Mouse (Mus musculus) hindbrain, embryonic 16.5 days (tissue): ENCODE data around the gene 1700016H13Rik. TPM values are rescaled to one million over a fixed set of nuclear protein-coding genes. Genes with fewer than 3 reads are reported as not detected.
A peak's percentile ranks its signal among the peaks of the same experiment; 100 is the strongest.

Experiments
- ATAC-seq: fragments of 200-750 bp; cut with Nextera tagmentation; 2 replicates; pipeline ENCODE4 v1.8.0; 2017; ENCODE audit warnings: moderate TSS enrichment, moderate library complexity
- H3K27ac ChIP-seq: fragments of 300-500 bp; sonication (generic); 2 replicates; pipeline ENCODE4 v1.5.1; 2014; ENCODE audit warnings: low read depth, mild to moderate bottlenecking, control low read depth, low read length, moderate library complexity
- H3K27me3 ChIP-seq: fragments of 300-500 bp; sonication (generic); replicated peaks from 2 replicates; pipeline ENCODE4 v1.6.1; 2014; ENCODE audit warnings: low read length; ENCODE audit not compliant: control insufficient read depth, insufficient read depth
- H3K36me3 ChIP-seq: fragments of 300-500 bp; sonication (generic); 2 replicates; pipeline ENCODE4 v1.6.1; 2014; ENCODE audit warnings: mild to moderate bottlenecking, low read length, moderate library complexity, mixed read lengths; ENCODE audit not compliant: control insufficient read depth, insufficient read depth
- H3K4me1 ChIP-seq: fragments of 300-500 bp; sonication (generic); 2 replicates; pipeline ENCODE4 v1.6.1; 2014; ENCODE audit warnings: low read depth, low read length; ENCODE audit not compliant: control insufficient read depth, insufficient read depth
- H3K4me2 ChIP-seq: fragments of 300-500 bp; sonication (generic); 2 replicates; pipeline ENCODE4 v1.6.1; 2014; ENCODE audit warnings: mild to moderate bottlenecking, low read length, control low read depth, moderate library complexity
- H3K4me3 ChIP-seq: fragments of 300-500 bp; sonication (generic); 2 replicates; pipeline ENCODE4 v1.5.1; 2014; ENCODE audit warnings: mild to moderate bottlenecking, low read length, control low read depth, moderate library complexity
- H3K9ac ChIP-seq: fragments of 300-500 bp; sonication (generic); 2 replicates; pipeline ENCODE4 v1.6.1; 2014; ENCODE audit warnings: low read depth, mild to moderate bottlenecking, control low read depth, low read length, moderate library complexity
- H3K9me3 ChIP-seq: fragments of 300-500 bp; sonication (generic); 2 replicates; pipeline ENCODE4 v1.6.1; 2014; ENCODE audit warnings: mild to moderate bottlenecking, low read length, moderate library complexity; ENCODE audit not compliant: control insufficient read depth
- WGBS: fragments of 180-500 bp; shearing (Covaris S2); extraction: QIAGEN DNeasy Blood & Tissue Kit; methylation state at CpG from one replicate; pipeline ENCODE4 v1.1.7; 2014; 5-methylcytosine and 5-hydroxymethylcytosine counted together
- polyA plus RNA-seq: library from polyadenylated mRNA; unstranded; fragments of >200 nt; fragmentation: Nextera tagmentation; extraction: Ambion mirVana; gene quantifications from 2 replicates; pipeline ENCODE4 v1.2.1, GENCODE M21; 2015

1700016H13Rik gene
- polyA plus RNA-seq, 1 experiment from 2014 or later: 0.28 TPM

DNA sequence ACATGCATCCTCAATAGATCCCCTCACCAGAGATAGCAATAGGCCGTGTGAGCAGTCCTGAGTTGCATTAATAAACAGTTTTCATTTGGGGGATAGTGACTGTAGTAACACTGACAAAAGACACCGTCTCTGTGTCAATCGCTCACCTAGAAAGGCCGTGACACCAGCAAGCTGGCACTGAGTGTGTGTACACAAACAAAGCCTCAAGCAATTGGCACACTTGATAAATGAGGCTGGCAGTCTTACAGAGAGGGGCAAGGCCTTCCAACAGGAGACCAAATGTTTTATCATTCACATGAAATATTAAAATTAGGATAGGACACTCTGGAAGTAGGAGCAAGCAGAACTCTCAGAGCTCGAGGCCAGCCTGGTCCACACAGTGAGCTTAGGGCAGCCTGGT lies 33.5 kb downstream of the 1700016H13Rik start:
- H3K9me3 ChIP-seq: no peaks in the 10 kb centered on the region
- no peak overlapping the region for H3K4me2 ChIP-seq
- H3K36me3 ChIP-seq: no peaks in the 10 kb centered on the region
- H3K4me1 ChIP-seq: no peaks in the 10 kb centered on the region
- no peaks in the 10 kb centered on the region for H3K27me3 ChIP-seq
- no peak overlapping the region for H3K9ac ChIP-seq
- no peak for ATAC-seq
- H3K27ac ChIP-seq: no peak overlapping the region
- no peak overlapping the region for H3K4me3 ChIP-seq
- WGBS: 63% methylated on average over 5 of the region's 5 CpGs

DNA sequence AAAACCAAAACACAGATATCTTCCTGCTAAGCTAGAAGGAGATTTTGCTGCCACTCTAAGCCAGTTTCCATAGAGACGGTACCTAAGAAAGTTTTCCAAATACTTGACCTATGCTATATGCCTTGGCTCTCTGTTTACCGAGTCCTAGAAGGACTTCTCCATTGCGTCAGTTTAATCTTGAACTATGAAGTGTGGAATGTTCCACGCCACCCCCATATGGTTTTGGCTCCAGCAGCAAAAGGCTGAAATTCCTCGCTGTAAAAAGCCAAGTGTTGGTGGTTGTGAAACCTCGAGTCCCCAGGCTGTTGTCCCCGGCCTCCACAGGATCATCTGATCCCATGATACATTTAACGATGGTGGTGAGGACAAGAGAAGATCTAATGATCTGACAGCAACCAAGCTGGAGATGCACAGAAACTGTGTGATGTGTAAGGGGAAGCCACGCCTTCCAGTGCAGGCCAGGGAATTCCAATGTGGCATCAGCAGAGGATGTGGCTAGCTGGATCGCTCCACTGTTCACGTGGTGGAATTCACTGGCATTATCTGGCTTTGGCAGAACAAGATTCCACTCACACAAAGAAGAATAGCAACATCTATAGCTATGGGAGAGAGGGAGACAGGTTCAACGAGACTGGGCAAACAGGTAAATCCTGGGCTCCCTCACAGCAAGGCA lies 35.4 kb downstream of the 1700016H13Rik start:
- Histone ChIP-seq H3K36me3 (no peaks in the 10 kb centered on the region), H3K4me1 (no peaks in the 10 kb centered on the region), H3K9ac (no peak overlapping the region), H3K4me2 (no peak overlapping the region), H3K27me3 (no peaks in the 10 kb centered on the region), H3K9me3 (no peaks in the 10 kb centered on the region), H3K27ac (no peak overlapping the region), H3K4me3 (no peak overlapping the region)
- no peak for ATAC-seq
- 80% methylated on average over 12 of the region's 12 CpGs for WGBS

DNA sequence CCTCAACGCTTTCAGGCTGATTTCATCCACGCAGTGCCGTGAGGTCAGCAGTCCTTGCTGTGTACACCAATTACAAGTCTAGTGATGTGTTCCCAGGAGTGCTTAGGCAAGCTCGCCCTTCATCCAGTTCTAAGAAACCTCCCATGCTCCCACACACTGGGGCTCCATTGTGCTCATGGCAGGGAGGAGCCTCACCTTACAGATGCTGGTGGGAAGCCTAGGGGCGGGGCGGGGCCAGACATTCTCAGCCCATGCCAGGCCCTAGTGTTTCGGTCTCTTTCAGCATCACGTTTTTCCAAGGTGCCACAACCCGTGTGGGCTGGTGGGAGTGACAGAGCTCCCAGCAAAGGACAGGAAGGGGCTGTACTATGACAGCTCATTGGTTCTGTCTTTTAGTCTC lies 38.6 kb downstream of the 1700016H13Rik start:
- Histone ChIP-seq H3K4me2 (no peak overlapping the region), H3K9me3 (no peaks in the 10 kb centered on the region), H3K9ac (no peak overlapping the region), H3K4me3 (no peak overlapping the region), H3K27ac (no peak overlapping the region), H3K27me3 (no peaks in the 10 kb centered on the region), H3K4me1 (no peaks in the 10 kb centered on the region), H3K36me3 (no peaks in the 10 kb centered on the region)
- no peak for ATAC-seq
- WGBS: 66% methylated on average over 9 of the region's 9 CpGs

DNA sequence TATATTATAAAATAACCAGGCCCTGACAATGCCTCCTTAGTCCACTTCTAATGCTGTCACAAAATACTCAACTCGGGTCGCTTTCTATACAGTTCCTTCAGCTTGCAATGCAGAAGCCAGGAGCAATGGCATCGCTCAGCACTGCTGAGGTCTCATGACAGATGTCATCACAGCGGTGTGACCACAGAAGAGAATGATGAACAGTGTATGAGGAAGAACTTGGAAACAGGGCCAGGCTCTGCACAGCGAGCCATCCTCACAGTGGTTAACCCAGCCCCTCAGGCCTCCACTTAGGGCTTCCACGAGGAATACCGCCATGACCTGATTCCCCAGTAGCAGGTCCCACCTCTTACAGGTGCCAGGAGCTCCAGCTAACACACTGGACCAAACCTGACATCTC lies 41.5 kb downstream of the 1700016H13Rik start:
- H3K36me3 ChIP-seq: no peaks in the 10 kb centered on the region
- no peak overlapping the region for H3K4me2 ChIP-seq
- WGBS: 88% methylated on average over 7 of the region's 7 CpGs
- no peaks in the 10 kb centered on the region for H3K4me1 ChIP-seq
- no peak for ATAC-seq
- no peak overlapping the region for H3K27ac ChIP-seq
- no peak overlapping the region for H3K4me3 ChIP-seq
- no peaks in the 10 kb centered on the region for H3K9me3 ChIP-seq
- no peak overlapping the region for H3K9ac ChIP-seq
- no peaks in the 10 kb centered on the region for H3K27me3 ChIP-seq

DNA sequence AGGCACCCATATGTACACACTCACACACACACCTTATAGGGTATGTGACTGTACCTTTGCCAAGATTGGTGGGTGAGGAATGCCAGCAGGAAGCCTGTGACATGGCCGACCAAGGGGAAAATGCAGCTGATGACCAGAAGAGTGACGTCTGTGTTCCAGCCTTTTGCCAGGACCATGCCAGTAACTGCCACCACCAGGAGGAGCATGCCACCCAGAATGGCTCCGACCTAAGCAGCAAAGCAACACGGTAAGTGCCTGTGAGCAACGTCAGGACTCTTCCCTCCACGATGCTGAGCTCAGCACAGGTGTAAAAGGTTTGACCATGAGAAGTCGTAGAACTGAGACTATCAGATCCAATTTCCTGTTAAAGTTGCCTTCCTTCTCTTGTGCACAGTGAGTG lies 43.5 kb downstream of the 1700016H13Rik start:
- Histone ChIP-seq H3K36me3 (no peaks in the 10 kb centered on the region), H3K27ac (no peak overlapping the region), H3K9ac (no peak overlapping the region), H3K4me3 (no peak overlapping the region), H3K27me3 (no peaks in the 10 kb centered on the region), H3K9me3 (no peaks in the 10 kb centered on the region), H3K4me2 (no peak overlapping the region), H3K4me1 (no peaks in the 10 kb centered on the region)
- no peak for ATAC-seq
- 81% methylated on average over 7 of the region's 7 CpGs for WGBS

DNA sequence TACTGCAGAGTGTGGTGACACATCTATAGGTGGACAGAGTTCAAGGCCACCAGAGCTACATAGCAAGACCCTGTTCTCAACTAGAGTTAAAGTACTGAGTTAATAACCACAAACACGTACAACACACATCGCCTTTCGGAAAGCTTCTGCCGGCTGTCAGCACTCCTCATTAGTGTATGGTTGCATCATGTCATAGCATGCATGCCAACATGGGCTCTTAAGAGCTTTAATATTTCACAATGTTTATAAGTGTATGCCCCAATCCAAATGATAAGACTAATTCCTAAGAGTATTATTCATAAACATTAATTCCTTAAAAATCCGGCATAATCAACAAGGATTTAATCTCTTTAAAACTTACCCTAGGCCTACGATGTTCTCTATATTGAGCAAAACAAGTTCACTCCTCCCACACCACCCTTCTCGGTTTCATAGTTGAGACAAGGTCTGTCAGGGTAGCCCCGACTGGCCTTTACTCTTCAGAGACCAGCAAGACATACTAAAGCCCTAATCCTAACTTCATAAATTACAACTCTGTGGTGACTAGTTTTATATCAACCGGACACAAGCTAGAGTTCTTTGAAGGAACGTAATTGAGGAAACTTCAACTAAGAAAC lies 44.8 kb downstream of the 1700016H13Rik start:
- Histone ChIP-seq H3K9me3 (no peaks in the 10 kb centered on the region), H3K27me3 (no peaks in the 10 kb centered on the region), H3K27ac (no peak overlapping the region), H3K4me3 (no peak overlapping the region), H3K4me1 (no peaks in the 10 kb centered on the region), H3K4me2 (no peak overlapping the region), H3K36me3 (no peaks in the 10 kb centered on the region), H3K9ac (no peak overlapping the region)
- 92% methylated on average over 10 of the region's 10 CpGs for WGBS
- ATAC-seq: no peak

DNA sequence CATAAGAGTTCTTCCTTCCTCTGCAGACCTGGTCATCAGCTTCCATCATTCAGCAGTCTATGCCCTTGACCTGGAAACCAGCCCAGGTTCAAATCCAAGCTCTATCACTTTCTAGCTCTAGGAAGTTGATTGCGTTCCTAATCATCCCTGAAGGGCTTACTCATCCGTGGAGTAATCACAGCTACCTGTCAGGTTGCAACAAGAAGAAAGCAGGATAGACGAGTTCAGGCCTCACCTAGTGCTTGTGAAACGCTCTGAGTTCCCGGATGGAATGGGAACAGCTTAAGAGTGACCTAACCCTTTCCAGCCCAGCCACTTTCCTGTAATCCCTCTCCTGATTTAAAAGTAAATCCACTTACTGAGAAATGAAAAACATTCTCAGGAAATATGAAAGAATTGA lies 45.7 kb downstream of the 1700016H13Rik start:
- 69% methylated on average over 5 of the region's 5 CpGs for WGBS
- no peaks in the 10 kb centered on the region for H3K27me3 ChIP-seq
- no peak overlapping the region for H3K4me3 ChIP-seq
- no peaks in the 10 kb centered on the region for H3K36me3 ChIP-seq
- no peak overlapping the region for H3K27ac ChIP-seq
- no peak for ATAC-seq
- H3K9ac ChIP-seq: no peak overlapping the region
- no peaks in the 10 kb centered on the region for H3K9me3 ChIP-seq
- H3K4me1 ChIP-seq: no peaks in the 10 kb centered on the region
- H3K4me2 ChIP-seq: no peak overlapping the region

DNA sequence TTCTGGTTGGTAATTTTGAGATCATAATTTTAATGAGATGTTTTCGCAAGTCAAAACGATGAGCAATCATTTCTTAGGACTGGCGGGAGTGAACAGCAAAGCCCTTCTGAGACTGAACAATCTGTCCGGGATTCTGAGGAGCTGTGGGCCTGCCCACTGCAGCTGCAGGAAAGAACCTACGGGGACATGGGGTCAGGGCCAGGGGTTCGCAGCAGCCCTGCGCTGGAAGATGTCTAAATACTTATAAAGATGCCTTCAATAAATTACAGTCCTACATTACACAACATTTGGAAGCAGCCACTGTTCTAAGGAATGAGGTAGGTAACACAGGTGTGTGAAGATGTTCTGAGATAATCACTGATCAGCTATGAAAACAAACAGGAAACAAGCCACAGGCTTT lies 50.1 kb downstream of the 1700016H13Rik start:
- H3K4me1 ChIP-seq: no peaks in the 10 kb centered on the region
- no peaks in the 10 kb centered on the region for H3K36me3 ChIP-seq
- H3K4me3 ChIP-seq: no peak overlapping the region
- 82% methylated on average over 7 of the region's 7 CpGs for WGBS
- no peaks in the 10 kb centered on the region for H3K9me3 ChIP-seq
- H3K27ac ChIP-seq: no peak overlapping the region
- H3K4me2 ChIP-seq: no peak overlapping the region
- no peak for ATAC-seq
- H3K27me3 ChIP-seq: no peaks in the 10 kb centered on the region
- no peak overlapping the region for H3K9ac ChIP-seq

DNA sequence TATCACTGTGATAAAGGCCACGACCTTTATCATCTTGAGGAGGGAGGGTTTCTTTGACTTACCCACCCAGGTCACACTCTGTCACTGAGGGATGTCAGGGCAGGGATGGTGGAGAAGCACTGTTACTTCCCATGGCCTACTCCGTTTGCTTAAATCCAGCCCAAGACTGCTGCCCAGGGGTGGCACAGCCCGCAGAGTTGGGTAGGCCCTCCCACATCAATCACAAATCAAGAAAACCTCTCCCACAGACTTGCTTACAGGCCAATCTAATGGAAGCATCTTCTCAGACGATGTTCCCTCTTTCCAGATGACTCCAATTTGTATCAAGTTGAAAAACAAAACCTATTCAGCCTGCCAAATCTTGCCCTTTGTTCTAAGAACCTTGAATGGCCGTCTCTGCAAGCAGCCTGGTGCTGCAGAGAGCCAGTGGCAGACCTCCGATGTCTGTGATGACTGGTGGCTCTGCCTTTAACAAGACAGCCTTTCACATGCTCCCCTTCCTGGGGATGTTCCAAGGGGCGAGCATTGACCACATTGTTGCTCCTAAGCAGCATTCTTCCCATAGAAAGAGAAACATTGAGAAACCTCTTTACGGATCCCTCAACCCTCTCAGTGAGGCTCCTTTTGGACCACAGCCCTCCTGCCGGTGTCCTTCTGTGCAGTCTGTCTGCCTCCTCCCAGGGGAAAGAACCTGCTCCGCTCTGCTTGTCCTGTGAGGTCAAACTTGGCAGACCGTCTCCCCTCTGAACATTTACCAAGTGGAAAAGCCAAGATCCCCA lies 52.5 kb downstream of the 1700016H13Rik start:
- no peaks in the 10 kb centered on the region for H3K36me3 ChIP-seq
- H3K4me1 ChIP-seq: no peaks in the 10 kb centered on the region
- ATAC-seq: peak; percentile 85
- no peak overlapping the region for H3K27ac ChIP-seq
- no peak overlapping the region for H3K9ac ChIP-seq
- 26% methylated on average over 11 of the region's 11 CpGs for WGBS
- no peaks in the 10 kb centered on the region for H3K9me3 ChIP-seq
- no peak overlapping the region for H3K4me2 ChIP-seq
- no peak overlapping the region for H3K4me3 ChIP-seq
- no peaks in the 10 kb centered on the region for H3K27me3 ChIP-seq
